Mouse (Mus musculus) urinary bladder, postnatal 36 days (tissue): ENCODE measurements around the gene Syn3.

ENCODE experiments used
- DNase-seq, 2 experiments: peaks; one replicate each; pipeline ENCODE4 v3.0.0; 2022; ENCODE audit warnings: low spot score in 2 of 2, mixed read lengths in 1 of 2

Syn3 gene

GRCm38 (mm10) chr10:86339121-86339520 lies 159.6 kb downstream of the Syn3 start:
- DNase-seq = no peak

DNA sequence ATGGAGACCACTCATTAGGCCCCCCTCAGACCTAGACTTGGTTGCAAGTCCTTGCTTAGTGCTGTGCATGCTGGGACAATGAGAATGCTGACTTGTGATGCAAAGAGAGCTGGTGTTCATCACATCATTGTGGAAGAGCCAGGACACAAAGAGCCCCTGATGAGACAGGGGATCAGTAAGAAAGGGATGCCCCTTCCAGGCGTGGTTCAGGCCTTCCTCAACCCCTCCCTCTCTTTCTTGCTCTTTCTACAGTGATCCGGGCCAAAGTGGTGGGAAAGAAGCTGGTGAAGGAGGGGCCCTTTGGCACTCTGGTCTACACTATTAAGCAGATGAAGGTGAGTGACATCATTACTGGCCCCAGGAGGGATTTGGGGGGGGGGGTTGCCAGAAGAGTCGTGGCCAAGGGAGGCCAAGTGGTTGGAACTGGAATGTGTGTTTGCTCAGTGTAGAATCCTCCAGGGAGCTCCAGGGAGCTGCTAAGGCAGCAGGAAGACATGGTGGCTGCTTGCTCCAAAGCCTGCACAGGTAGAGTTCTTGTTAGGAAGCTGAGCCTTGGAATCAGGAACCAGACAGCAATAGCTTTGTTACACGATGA lies 160.5 kb downstream of the Syn3 start:
- no peak for DNase-seq

DNA sequence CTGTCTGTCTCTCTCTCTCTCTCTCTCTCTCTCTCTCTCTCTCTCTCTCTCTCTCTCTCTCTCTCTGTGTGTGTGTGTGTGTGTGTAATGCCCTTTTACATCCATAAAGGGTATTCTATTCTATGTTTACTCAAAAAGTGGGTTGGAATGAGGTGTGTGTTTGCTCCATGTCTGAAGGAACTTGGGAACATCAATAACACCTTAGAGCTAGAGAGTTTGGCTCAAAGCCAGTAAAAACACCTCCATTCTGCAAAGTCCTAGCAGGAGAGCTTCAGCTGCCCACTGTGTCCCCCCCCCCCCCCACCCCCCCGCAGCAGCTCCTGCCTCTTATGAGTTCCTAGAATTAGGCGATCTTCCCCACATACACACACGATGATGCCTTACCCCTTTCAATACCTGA lies 161.5 kb downstream of the Syn3 start:
- DNase-seq = no peak

DNA sequence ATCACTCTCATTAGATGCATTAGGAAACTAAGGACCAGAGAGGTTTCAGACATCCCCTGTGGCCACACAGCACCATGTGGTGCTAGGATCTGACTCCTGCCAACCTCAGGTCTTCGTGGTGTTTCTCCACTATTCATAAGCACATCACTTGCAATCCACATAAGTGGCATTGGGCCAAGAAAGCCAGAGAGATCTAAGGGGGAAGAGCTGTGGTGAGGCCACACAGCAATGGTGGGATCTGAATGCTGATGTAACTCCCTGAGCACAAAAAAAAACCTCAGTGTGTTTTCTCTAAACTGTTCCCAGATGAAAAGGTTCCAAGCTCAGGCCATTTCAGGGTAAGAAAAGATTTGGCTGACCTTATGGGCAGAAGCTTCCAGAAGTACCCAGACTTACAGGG lies 162.2 kb downstream of the Syn3 start:
- DNase-seq = no peak

DNA sequence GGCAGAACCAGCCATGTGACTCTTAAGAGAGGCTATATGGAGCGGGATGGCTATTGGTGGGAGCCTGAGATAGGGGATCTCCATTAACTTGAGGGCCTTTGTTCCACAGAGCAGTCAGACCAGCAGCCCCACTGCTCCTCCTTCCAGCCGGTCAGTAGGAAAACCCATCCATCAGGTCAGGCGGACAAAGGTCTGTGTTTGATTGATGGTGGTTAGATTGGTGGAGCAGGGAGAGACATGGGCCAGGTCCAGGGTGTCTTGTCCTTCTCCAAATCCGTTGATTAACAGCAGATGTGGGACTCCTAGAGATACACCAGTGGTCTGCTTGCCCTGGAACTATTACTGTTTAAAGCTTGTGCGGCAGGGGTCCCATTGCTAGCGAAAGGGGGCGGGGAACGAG lies 164.1 kb downstream of the Syn3 start:
- DNase-seq = no peak

GRCm38 (mm10) chr10:86332942-86333341 lies 165.8 kb downstream of the Syn3 start:
- no peak for DNase-seq

GRCm38 (mm10) chr10:86331681-86332281 lies 166.9 kb downstream of the Syn3 start:
- no peak for DNase-seq

DNA sequence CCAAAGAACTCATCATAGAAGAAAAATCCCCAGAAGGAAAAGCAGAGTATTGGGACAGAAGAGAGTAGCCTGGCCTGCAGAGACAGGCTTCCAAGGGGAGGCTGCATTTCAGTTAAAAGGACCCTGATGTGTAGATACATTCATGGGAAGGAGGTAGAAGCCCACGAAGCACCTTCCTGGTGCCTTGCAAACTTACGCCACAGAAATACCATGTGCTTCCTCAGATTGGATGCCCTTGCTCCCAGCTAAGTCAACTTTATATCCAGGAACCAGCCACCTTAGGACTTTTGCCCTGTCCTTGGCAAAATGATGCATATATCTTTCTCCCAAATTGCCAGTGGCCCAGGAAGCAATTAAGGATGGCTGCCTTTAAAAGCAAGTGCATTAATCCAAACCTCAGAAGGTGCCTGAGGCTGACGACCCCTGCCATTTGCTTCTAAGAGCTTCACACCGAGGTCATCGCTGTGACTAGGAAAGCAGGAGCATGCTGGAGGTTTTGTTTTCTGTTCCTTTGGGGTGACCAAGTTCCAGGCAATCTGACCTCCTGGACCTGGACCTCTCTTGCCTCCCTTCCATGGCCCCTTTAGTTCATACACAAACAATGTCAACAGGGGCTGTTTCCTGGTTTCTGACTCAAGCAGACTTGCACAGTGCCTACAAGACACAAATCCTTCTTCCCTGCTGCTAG lies 167.6 kb downstream of the Syn3 start:
- DNase-seq = no peak

- DNase-seq = no peak
Measured at GRCm38 (mm10) chr10:86329241-86329882, 169.3 kb downstream of the Syn3 start.

- no peak for DNase-seq
Measured at GRCm38 (mm10) chr10:86328691-86329090, 170.0 kb downstream of the Syn3 start.

DNA sequence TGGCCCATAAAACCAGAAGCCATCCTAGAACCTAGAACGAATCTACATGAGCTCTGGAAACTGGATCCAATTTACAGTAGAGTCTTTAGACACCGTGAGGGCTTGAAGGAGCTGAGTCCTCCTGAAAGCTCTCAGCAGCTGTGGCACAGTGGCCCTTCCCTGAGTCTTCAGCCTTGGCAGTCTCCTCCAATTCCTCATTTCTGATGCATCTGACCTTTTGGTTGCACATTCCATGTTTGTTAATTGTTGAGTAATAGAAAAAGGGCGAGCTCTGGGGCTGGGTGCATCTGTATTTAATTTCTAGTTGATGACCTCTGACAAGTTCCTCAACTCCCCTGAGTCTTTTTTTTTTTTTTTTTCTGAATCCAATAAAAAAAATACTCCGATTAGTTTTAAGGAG lies 170.6 kb downstream of the Syn3 start:
- no peak for DNase-seq

GRCm38 (mm10) chr10:86325272-86325671 lies 173.4 kb downstream of the Syn3 start:
- DNase-seq = no peak

DNA sequence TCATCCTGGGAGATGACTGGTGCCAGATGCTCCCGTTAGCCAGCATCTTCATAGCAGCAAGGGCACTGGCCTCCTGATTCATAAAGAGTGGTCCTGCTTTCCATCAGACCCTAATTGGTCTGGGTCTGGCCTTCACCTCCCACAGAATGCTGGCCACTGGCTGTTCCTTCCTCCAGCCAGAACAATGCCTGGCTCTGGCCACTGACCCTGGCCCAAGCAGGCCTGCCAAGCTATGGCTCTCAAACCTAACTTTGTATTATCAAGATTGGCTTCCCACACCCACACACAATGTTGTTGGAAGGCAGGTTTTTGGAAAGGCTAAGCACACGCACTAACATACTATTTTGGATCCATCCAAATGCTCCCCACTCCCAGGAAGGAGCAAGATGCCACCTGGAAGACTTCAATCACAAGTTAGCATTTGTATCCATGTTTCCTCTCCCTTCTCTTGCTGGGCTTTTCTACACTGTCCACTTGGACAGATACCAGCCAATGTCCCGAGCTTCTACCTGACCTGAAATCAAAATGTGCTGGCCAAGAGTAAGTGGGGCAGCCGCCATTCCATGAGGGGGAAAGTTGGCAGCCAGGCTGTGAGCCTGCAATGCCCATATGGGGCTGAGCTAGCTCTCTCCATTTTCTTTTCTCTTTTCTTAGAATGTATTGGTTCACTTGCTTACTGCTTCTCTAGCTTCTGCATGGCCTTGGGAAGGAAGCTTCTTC lies 175.3 kb downstream of the Syn3 start:
- no peak for DNase-seq

DNA sequence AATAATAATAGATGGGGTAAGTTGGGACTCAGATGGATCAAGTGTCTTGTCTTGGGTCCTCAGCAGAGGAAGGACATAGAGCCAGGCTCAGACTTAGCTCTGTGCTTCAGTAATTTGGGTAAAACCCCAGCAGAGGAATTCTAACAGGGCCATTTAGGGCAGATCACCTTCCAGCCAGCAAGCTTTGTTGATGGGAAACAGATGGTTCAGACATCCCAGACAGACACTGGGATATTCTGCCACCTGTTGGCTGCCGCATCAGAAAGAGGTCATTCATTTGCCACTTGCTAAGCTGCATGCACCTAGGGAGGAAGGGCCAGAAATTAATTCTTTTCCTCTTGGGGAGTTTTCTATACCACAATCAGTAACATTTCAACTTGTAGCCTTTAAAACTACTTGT lies 176.7 kb downstream of the Syn3 start:
- DNase-seq = no peak

DNA sequence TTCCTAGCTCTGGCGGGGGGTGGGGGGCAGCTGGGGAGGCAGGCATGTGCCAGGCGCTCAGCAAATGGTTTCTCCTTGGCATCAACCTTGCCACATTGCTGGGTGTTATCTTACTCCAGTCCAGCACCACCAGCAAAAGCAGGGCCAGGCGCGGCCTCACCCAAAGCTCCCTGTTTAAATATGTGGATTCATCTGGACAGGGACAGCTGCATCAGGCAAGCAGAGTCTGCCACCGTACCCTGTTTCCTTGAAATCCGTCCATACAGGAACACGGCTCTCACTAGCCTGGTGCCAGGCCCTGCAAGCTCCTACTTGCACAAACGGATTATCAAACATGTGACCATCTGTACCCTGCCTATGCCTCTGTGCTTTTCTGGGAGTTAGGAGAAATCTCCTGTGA lies 177.5 kb downstream of the Syn3 start:
- DNase-seq = peak in 1 of 2 experiments; percentile 23

- DNase-seq = no peak
Measured at GRCm38 (mm10) chr10:86320204-86320603, 178.5 kb downstream of the Syn3 start.

- no peak for DNase-seq
Measured at GRCm38 (mm10) chr10:86319526-86319925, 179.2 kb downstream of the Syn3 start.

- no peak for DNase-seq
Measured at GRCm38 (mm10) chr10:86318552-86319140, 180.1 kb downstream of the Syn3 start.

GRCm38 (mm10) chr10:86317633-86318032 lies 181.1 kb downstream of the Syn3 start:
- DNase-seq = no peak

- DNase-seq = no peak
Measured at GRCm38 (mm10) chr10:86315513-86315912, 183.2 kb downstream of the Syn3 start.

DNA sequence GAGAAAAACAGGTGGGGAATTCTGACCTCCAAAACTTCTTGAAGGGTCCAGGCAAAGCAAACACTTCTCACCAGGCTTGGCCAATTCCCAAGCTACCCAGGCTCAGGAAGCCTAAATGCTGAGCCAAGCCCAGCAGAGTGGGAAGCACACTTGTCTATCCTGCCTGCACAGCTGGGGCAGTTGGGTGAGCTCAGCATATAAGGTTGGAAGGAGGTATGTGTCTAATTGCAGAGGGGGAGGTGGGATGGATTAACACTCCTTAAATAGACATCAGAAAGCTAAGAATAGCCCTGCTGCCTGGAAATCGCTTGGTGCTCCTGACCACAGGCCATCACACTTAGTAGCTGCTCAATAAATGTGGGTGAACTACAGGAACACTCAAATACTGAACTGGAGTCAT lies 185.2 kb downstream of the Syn3 start:
- no peak for DNase-seq

DNA sequence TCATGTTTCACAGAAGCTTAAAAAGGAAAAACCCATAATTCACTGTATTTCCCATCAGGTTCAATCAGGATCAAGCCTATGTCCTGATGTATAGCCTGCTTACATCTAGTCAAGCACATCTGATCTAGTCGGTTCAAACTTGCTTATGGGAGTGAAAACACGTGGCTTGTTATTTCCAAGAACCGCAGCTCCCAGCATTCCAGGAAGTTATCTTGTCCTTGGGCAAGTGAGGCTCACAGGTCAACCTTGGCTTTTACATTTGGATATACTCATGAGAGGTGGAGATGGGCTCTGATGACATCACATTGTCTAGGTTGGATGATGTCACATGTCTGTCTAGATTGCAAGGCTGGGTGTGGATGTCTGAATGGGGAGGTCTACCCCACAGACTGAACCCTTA lies 185.7 kb downstream of the Syn3 start:
- no peak for DNase-seq
